Mouse (Mus musculus) ovary, adult 18-20 months (tissue): Measurements from ENCODE around the gene Sorbs1.
A peak's percentile ranks its signal among the peaks of the same experiment; 100 is the strongest.

ENCODE experiments used
- DNase-seq: peaks from one replicate; pipeline ENCODE4 v3.0.0; 2022; ENCODE audit warnings: low spot score, mixed read lengths

The Sorbs1 gene

GRCm38 (mm10) chr19:40512500-40513421 is 818 bp downstream of the Sorbs1 start:
- no peak for DNase-seq

- no peak for DNase-seq
Observed at GRCm38 (mm10) chr19:40511679-40512309, 1.8 kb downstream of the Sorbs1 start.

- no peak for DNase-seq
Observed at GRCm38 (mm10) chr19:40511100-40511439, 2.5 kb downstream of the Sorbs1 start.

GRCm38 (mm10) chr19:40510387-40511099 is 3.0 kb downstream of the Sorbs1 start:
- DNase-seq: no peak

- DNase-seq: no peak
Observed at GRCm38 (mm10) chr19:40509274-40509673, 4.3 kb downstream of the Sorbs1 start.

- DNase-seq: no peak
Observed at GRCm38 (mm10) chr19:40508851-40509250, 4.7 kb downstream of the Sorbs1 start.

- DNase-seq: no peak
Observed at GRCm38 (mm10) chr19:40506965-40507364, 6.6 kb downstream of the Sorbs1 start.

GRCm38 (mm10) chr19:40504336-40504735 is 9.2 kb downstream of the Sorbs1 start:
- no peak for DNase-seq

- no peak for DNase-seq
Observed at GRCm38 (mm10) chr19:40499940-40500737, 13.4 kb downstream of the Sorbs1 start.

- DNase-seq: no peak
Observed at GRCm38 (mm10) chr19:40499141-40499540, 14.4 kb downstream of the Sorbs1 start.

GRCm38 (mm10) chr19:40498162-40498725 is 15.3 kb downstream of the Sorbs1 start:
- no peak for DNase-seq

- DNase-seq: no peak
Observed at GRCm38 (mm10) chr19:40496509-40497267, 16.9 kb downstream of the Sorbs1 start.

- DNase-seq: no peak
Observed at GRCm38 (mm10) chr19:40496071-40496470, 17.5 kb downstream of the Sorbs1 start.

GRCm38 (mm10) chr19:40492902-40493301 is 20.7 kb downstream of the Sorbs1 start:
- no peak for DNase-seq

GRCm38 (mm10) chr19:40491442-40491841 is 22.1 kb downstream of the Sorbs1 start:
- no peak for DNase-seq

- DNase-seq: no peak
Observed at GRCm38 (mm10) chr19:40490765-40491164, 22.8 kb downstream of the Sorbs1 start.

- DNase-seq: no peak
Observed at GRCm38 (mm10) chr19:40489633-40490032, 23.9 kb downstream of the Sorbs1 start.

- no peak for DNase-seq
Observed at GRCm38 (mm10) chr19:40488853-40489454, 24.6 kb downstream of the Sorbs1 start.

GRCm38 (mm10) chr19:40487561-40487960 is 26.0 kb downstream of the Sorbs1 start:
- peak; percentile 59 for DNase-seq

GRCm38 (mm10) chr19:40481115-40481514 is 32.5 kb downstream of the Sorbs1 start:
- DNase-seq: no peak
